Mouse (Mus musculus) cerebellum, adult (tissue): ENCODE data around the gene Apeh.

ENCODE experiments used
- ATAC-seq: cut with Nextera tagmentation; 2 replicates; pipeline ENCODE4 v1.9.2; 2017; ENCODE audit warnings: mild to moderate bottlenecking, moderate library complexity, mixed read lengths; ENCODE audit not compliant: insufficient number of reproducible peaks, low FRiP score, low TSS enrichment

Apeh gene

GRCm38 (mm10) chr9:108085261-108085660 is 9.1 kb downstream of the Apeh start:
- no peak for ATAC-seq

DNA sequence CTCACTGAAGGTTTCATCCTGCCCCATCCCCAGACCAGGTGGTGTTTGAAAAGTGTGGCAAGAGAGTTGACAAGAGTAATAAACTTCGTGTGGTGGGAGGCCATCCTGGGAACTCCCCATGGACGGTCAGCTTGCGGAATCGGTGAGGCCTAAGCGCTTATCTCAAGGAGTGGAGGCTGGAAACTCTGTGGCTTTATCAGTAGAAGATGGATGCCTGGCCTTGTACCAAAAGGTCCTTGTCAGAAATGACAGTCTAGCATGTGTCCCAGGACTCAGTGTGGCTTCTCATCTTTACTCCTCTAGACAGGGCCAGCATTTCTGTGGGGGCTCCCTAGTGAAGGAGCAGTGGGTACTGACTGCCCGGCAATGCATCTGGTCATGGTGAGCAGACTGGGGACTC is 10.8 kb downstream of the Apeh start:
- ATAC-seq: no peak

- ATAC-seq: no peak
Observed at GRCm38 (mm10) chr9:108082988-108083431, 11.4 kb downstream of the Apeh start, which contains the start of gene Rnf123. Gene Rnf123 (minus strand): TSS chr9:108083346.

GRCm38 (mm10) chr9:108082549-108082948 is 11.9 kb downstream of the Apeh start:
- no peak for ATAC-seq

- ATAC-seq: no peak
Observed at GRCm38 (mm10) chr9:108080168-108080567, 14.2 kb downstream of the Apeh start, which contains the start of gene Mst1. Gene Mst1 (plus strand): TSS chr9:108080436.

DNA sequence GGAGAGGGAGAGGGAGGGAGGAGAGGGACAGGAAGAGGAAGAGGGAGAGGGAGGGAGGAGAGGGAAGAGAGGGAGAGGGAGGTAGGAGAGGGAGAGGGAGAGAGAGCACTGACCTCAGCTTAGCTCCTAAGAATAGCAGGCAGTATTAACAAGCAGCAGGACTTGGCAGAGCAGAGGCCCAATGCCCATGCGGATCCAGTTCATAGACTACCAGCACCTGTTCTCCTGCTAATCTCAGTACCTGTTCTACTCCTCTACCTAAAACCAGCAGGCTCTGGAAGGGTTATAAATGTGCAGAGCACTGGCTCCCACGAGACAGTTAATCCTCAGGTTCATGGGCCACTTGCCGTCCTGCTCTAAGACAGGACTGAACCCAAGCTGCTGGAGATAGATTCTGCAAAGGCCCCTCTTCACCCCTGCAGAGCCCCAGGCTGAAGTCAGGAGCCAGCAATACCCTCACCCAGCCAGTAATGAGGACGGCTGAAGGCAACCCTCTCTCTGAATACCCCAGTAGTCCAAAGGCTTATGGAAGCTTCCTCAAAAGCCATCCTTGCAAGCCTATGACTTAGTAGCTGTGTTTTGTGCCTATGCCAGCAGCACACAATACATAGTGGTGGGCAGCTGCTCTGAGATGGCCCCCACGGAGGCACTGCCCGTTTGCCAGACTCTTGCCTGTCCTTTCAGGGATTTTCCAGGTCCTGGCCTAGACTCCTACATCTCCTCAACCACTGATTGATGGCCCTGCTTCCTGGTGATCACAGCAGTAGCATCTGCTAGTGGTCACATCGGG is 21.1 kb downstream of the Apeh start:
- ATAC-seq: peak; percentile 81

DNA sequence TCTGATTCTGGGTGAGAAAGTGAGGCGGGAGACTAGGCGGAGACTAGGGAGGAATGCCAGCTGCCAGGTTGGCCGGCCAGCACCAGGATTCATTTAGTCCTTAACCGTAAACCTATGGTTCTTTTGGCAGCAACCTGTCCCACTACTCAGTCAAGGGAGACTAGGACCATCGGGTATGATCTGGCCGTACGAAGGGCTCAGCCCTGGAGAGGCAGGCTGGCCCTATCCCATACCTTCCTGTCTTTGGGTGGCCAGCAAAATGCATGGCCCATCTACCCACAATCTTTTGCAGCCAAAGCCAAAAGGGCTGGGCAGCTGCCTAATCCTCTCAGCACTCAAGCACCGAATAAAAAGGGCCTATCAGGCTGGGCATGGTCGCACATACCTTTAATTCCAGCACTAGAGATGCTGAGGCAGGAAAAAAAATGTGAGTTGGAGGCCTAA is 21.9 kb downstream of the Apeh start:
- peak; percentile 34; the same call in 1 of the 2 replicates for ATAC-seq

GRCm38 (mm10) chr9:108071801-108072200 is 22.6 kb downstream of the Apeh start:
- no peak for ATAC-seq

GRCm38 (mm10) chr9:108069529-108069928 is 24.9 kb downstream of the Apeh start:
- no peak for ATAC-seq

- no peak for ATAC-seq
Observed at GRCm38 (mm10) chr9:108069007-108069406, 25.4 kb downstream of the Apeh start.

DNA sequence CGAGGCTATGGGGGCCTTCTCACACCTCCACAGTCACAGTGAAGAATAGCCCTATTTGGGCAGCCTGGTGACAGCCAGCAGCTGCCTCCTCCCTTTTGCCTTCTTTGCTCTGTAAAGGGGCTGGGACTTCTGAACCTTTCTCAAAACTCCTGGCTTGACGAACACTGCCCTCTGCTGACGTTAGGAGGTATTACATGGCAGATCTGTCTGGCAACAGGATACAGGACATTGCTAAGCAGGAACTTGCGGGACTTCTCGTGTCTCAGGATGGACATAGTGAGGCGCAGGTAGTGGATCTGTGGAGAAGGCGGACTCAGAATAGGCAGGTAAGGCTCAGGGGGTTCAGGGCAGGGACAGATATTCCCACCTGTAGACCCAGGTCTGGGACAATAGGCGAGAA is 26.5 kb downstream of the Apeh start:
- ATAC-seq: no peak

GRCm38 (mm10) chr9:108067199-108067598 is 27.2 kb downstream of the Apeh start:
- ATAC-seq: no peak

- peak; percentile 54; the same call in 1 of the 2 replicates for ATAC-seq
Observed at GRCm38 (mm10) chr9:108065491-108066011, 28.9 kb downstream of the Apeh start.

GRCm38 (mm10) chr9:108063361-108063760 is 31.0 kb downstream of the Apeh start:
- no peak for ATAC-seq

- no peak for ATAC-seq
Observed at GRCm38 (mm10) chr9:108062142-108062541, 32.3 kb downstream of the Apeh start.

DNA sequence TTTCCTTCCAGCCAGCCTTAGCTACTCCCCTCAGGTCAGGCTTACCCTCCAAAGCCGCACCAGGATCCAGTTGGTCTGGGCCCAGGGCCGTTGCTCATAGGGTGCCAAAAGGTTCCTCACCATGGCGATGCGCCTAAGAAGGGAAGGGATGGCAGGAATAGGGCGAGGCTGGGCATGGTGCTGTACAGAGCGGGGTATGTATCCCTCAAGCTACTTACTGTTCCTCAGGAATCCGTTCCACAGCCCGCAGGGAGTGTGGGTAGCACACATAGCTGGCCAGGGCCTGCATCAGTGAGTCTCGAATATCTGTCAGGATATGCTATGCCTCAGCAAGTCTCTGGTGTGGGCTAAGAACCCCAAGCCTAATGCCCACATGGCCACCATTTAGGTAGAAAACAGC is 36.1 kb downstream of the Apeh start:
- no peak for ATAC-seq

DNA sequence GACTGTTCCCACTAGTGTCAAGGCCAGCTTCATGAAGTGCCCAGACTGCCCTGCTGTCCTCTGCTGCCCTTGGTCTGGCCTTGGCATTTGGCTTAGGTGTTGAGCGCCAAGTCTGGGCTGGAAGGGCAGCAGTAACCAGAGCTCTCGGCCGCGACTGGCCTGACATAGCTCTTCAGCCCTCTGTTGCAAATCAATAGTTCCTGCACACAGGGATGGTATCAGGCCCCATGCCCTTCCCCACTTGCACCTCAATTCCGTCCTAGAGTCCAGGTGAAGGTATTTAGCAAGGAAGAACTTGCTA is 37.2 kb downstream of the Apeh start:
- no peak for ATAC-seq

DNA sequence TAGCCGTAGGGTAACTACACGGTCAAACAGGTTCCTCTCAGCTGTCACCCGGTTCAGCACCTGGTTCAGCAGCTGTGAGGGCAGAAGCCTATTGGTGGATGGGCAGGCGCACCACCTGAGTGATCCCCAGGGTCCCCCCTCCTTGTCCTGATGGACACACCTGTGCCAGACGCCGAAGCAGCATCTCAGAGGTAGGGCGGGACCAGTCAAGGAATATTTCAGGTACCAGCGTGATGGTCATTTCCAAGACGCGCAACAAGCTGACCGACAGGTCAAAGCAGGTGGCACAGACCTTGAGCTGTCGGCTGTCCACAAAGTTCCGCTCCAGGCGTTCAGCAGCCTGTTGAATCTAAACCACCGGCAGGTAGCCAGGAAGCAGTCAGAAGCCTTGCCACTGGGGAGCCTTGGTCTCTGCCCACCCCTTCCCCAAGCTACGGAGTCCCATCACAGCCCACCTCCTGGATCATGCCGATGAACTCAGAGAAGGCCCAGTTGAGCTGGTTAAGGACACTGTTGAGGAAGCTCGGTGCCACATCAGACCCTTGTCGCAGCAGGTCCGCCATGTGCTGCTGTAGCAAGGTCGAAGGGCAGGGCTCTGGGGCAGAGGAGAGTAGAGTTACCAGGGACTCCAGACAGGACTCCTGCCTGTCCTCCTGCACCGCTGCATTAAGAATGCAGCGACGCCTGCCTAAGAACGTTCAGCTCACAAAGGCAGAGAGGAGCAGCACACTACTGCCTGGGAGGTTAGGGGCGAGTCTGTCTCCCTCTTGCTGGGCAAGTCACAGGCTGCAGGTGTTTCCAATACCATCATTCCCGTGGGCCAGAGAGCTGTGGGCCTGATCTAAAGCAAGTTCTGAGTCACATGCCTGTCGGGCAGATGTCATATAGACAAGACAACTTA is 37.8 kb downstream of the Apeh start:
- no peak for ATAC-seq

DNA sequence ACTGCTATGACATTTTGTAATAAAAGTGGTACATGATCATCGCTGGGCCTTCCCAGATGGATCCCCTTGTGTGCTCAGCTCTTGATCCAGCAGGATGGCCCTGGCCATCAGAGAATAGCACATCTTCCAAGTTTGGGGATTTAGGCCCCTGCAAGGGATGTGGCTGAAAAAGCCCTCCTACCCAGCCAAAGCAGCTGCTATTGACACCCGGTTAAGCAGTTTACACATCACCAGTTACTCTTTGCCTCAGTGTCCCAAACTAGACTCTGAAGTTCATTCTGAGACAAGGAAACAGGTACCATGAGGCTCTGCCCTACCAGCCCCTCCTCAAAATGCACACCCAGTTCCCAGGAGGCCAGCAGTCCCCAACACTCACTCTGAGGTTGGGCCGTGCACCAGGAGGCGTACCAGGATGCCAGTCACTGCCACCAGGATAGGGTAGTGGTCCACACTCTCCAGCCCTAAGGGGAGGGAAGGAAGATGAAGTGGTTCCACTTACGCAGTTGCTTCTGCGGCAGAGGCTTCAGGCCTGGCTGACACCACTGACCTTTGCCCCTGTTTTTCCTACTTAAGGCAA is 38.7 kb downstream of the Apeh start:
- no peak for ATAC-seq

GRCm38 (mm10) chr9:108055061-108055460 is 39.3 kb downstream of the Apeh start:
- ATAC-seq: no peak
